Mouse (Mus musculus) MEL (cell line): ENCODE results near the gene Gck. TPM values are rescaled to one million over a fixed set of nuclear protein-coding genes. Genes with fewer than 3 reads are reported as not detected.

ENCODE experiments used
- DNase-seq: peaks from one replicate; pipeline ENCODE4 v3.0.0; 2011; ENCODE audit warnings: low read depth, low spot score
- H3K27ac ChIP-seq: 2 replicates; pipeline ENCODE4 v1.5.1; 2012; ENCODE audit warnings: low read depth, mild to moderate bottlenecking, control low read depth, low read length, moderate library complexity; ENCODE audit not compliant: control insufficient read depth
- H3K27me3 ChIP-seq, 2 experiments: fragments of 150-350 bp in 1 of 2; sonication (generic) in 1 of 2; 2 replicates each; pipeline ENCODE4 v1.6.1; 2012; ENCODE audit warnings: low read length in 2 of 2, mild to moderate bottlenecking in 2 of 2, improper control_type of control experiment in 1 of 2, moderate library complexity in 1 of 2; ENCODE audit not compliant: insufficient read depth in 2 of 2, control insufficient read depth in 1 of 2
- H3K36me3 ChIP-seq, 2 experiments: 2 replicates each; pipeline ENCODE4 v1.6.1; 2012 to 2014; ENCODE audit warnings: low read length in 2 of 2, improper control_type of control experiment in 1 of 2, inconsistent platforms in 1 of 2, mild to moderate bottlenecking in 1 of 2; ENCODE audit not compliant: insufficient read depth in 2 of 2, control insufficient read depth in 1 of 2
- H3K4me1 ChIP-seq, 2 experiments: fragments of 150-350 bp in 1 of 2; sonication (generic) in 1 of 2; 2 replicates each; pipeline ENCODE4 v1.6.1; 2012; ENCODE audit warnings: low read length in 2 of 2, improper control_type of control experiment in 1 of 2, mild to moderate bottlenecking in 1 of 2; ENCODE audit not compliant: insufficient read depth in 2 of 2, control insufficient read depth in 1 of 2
- H3K4me3 ChIP-seq, 2 experiments: fragments of 150-350 bp in 1 of 2; sonication (generic) in 1 of 2; 2 replicates each; pipeline ENCODE4 v1.5.1; 2012; ENCODE audit warnings: low read depth in 2 of 2, low read length in 2 of 2, mild to moderate bottlenecking in 2 of 2, moderate library complexity in 2 of 2, control low read depth in 1 of 2, improper control_type of control experiment in 1 of 2; ENCODE audit not compliant: control insufficient read depth in 1 of 2, insufficient read depth in 1 of 2
- H3K79me2 ChIP-seq: 2 replicates; pipeline ENCODE4 v1.6.1; 2012; ENCODE audit warnings: mild to moderate bottlenecking, low read length, moderate library complexity; ENCODE audit not compliant: control insufficient read depth, poor library complexity, insufficient read depth
- H3K9ac ChIP-seq: 2 replicates; pipeline ENCODE4 v1.6.1; 2012; ENCODE audit warnings: low read depth, mild to moderate bottlenecking, control low read depth, low read length, moderate library complexity; ENCODE audit not compliant: control insufficient read depth, poor library complexity, severe bottlenecking
- H3K9me3 ChIP-seq: fragments of 150-350 bp; sonication (generic); replicated peaks from 2 replicates; pipeline ENCODE4 v1.6.1; 2012; ENCODE audit warnings: mild to moderate bottlenecking, low read length, improper control_type of control experiment, moderate library complexity; ENCODE audit not compliant: insufficient read depth
- CHD1 ChIP-seq: IDR thresholded peaks from 2 replicates; pipeline ENCODE4 v1.6.1; 2012; ENCODE audit warnings: low read depth, mild to moderate bottlenecking, inconsistent platforms, low read length, improper control_type of control experiment
- CHD2 ChIP-seq: IDR thresholded peaks from 2 replicates; pipeline ENCODE4 v1.6.1; 2011; ENCODE audit warnings: low read length, improper control_type of control experiment
- CTCF ChIP-seq, 3 experiments: IDR thresholded peaks in 2 of 3; conservative IDR thresholded peaks in 1 of 3; 2 replicates each; pipeline ENCODE4 v1.5.1; 2011 to 2012; ENCODE audit warnings: low read length in 3 of 3, low read depth in 2 of 3, mild to moderate bottlenecking in 2 of 3, improper control_type of control experiment in 1 of 3, inconsistent platforms in 1 of 3, mixed read lengths in 1 of 3, moderate library complexity in 1 of 3; ENCODE audit not compliant: control insufficient read depth in 1 of 3, insufficient read depth in 1 of 3, poor library complexity in 1 of 3, severe bottlenecking in 1 of 3
- KAT2A ChIP-seq: conservative IDR thresholded peaks from 2 replicates; pipeline ENCODE4 v1.6.1; 2012; ENCODE audit warnings: low read depth, low read length, improper control_type of control experiment, inconsistent platforms
- MAX ChIP-seq: IDR thresholded peaks from 2 replicates; pipeline ENCODE4 v1.6.1; 2011; ENCODE audit warnings: low read length, improper control_type of control experiment
- NELFE ChIP-seq: IDR thresholded peaks from 2 replicates; pipeline ENCODE4 v1.6.1; 2011; ENCODE audit warnings: low read depth, low read length, improper control_type of control experiment
- POLR2AphosphoS2 ChIP-seq: IDR thresholded peaks from 2 replicates; pipeline ENCODE4 v1.6.1; 2011; ENCODE audit warnings: low read length, improper control_type of control experiment
- POLR2AphosphoS5 ChIP-seq: IDR thresholded peaks from 2 replicates; pipeline ENCODE4 v1.6.1; 2012; ENCODE audit warnings: low read depth, borderline replicate concordance, mild to moderate bottlenecking, inconsistent platforms, low read length, moderate library complexity, mixed read lengths
- TBP ChIP-seq: IDR thresholded peaks from 2 replicates; pipeline ENCODE4 v1.8.0; 2011; ENCODE audit warnings: low read depth, low read length, improper control_type of control experiment
- TCF12 ChIP-seq: IDR thresholded peaks from 2 replicates; pipeline ENCODE4 v1.6.1; 2014; ENCODE audit warnings: low read depth, mild to moderate bottlenecking, inconsistent platforms, low read length, improper control_type of control experiment, moderate library complexity
- UBTF ChIP-seq: IDR thresholded peaks from 2 replicates; pipeline ENCODE4 v1.6.1; 2012; ENCODE audit warnings: low read depth, mild to moderate bottlenecking, inconsistent platforms, low read length, improper control_type of control experiment, moderate library complexity, borderline replicate concordance; ENCODE audit not compliant: insufficient read depth
- USF2 ChIP-seq, 2 experiments: IDR thresholded peaks; 2 replicates each; pipeline ENCODE4 v1.6.1; 2011 to 2012; ENCODE audit warnings: improper control_type of control experiment in 2 of 2, low read length in 2 of 2, borderline replicate concordance in 1 of 2, inconsistent platforms in 1 of 2, low read depth in 1 of 2, mild to moderate bottlenecking in 1 of 2; ENCODE audit not compliant: insufficient read depth in 1 of 2
- ZC3H11A ChIP-seq: IDR thresholded peaks from 2 replicates; pipeline ENCODE4 v1.6.1; 2012; ENCODE audit warnings: low read depth, mild to moderate bottlenecking, inconsistent platforms, low read length, improper control_type of control experiment
- ZKSCAN1 ChIP-seq: IDR thresholded peaks from 2 replicates; pipeline ENCODE4 v1.6.1; 2012; ENCODE audit warnings: low read depth, mild to moderate bottlenecking, inconsistent platforms, low read length, improper control_type of control experiment, moderate library complexity
- ZNF384 ChIP-seq: IDR thresholded peaks from 2 replicates; pipeline ENCODE4 v1.6.1; 2012; ENCODE audit warnings: low read depth, mild to moderate bottlenecking, inconsistent platforms, low read length, improper control_type of control experiment
- polyA plus RNA-seq, 2 experiments: library from polyadenylated mRNA; stranded (reverse) in 1 of 2; unstranded in 1 of 2; fragments of >175 nt in 1 of 2; fragments of >200 nt in 1 of 2; gene quantifications; 2 replicates each; pipeline versions ENCODE4 v1.2.1 to v1.2.4; 2012; ENCODE audit warnings: low replicate concordance in 2 of 2, low read depth in 1 of 2; ENCODE audit not compliant: insufficient read length in 2 of 2, insufficient read depth in 1 of 2, missing spikeins in 1 of 2
- total RNA-seq: library from RNA; depleted of rRNA; stranded (reverse); fragments of 300-350 nt; gene quantifications from 2 replicates; pipeline ENCODE4 v1.2.3, GENCODE M21; 2012

Gene Gck
- total and polyA plus RNA-seq, 3 experiments: not detected

GRCm38 (mm10) chr11:5930578-5930977 is 19.3 kb downstream of the Gck start:
- Histone ChIP-seq H3K4me1 (no peaks in the 10 kb centered on the region), H3K79me2 (no peaks in the 10 kb centered on the region), H3K9me3 (no peaks in the 10 kb centered on the region), H3K27me3 (peaks cover 2 to 8% of the 10 kb centered on the region in 2 experiments; a peak in 3 of 4 replicates), H3K36me3 (no peaks in the 10 kb centered on the region), H3K9ac (no peak overlapping the region), H3K4me3 (no peak overlapping the region), H3K27ac (no peak overlapping the region)
- no peak for DNase-seq
- no peak for TF ChIP-seq ZC3H11A

- no peak overlapping the region for H3K9ac ChIP-seq
- TF ChIP-seq UBTF (no peak), CHD1 (no peak), USF2 (IDR thresholded peaks at IDR 0.05; ENCODE audit: borderline replicate concordance in 1 of 2, insufficient read depth in 1 of 2, low read depth in 1 of 2, low read length in 2 of 2) (no peak), NELFE (no peak), KAT2A (no peak), ZC3H11A (no peak), TBP (no peak), CHD2 (no peak)
- peaks cover 2 to 11% of the 10 kb centered on the region in 2 experiments; a peak in 3 of 4 replicates for H3K27me3 ChIP-seq
- H3K79me2 ChIP-seq: no peaks in the 10 kb centered on the region
- H3K36me3 ChIP-seq: no peaks in the 10 kb centered on the region
- H3K9me3 ChIP-seq: no peaks in the 10 kb centered on the region
- H3K27ac ChIP-seq: no peak overlapping the region
- no peak for DNase-seq
- H3K4me1 ChIP-seq: no peaks in the 10 kb centered on the region
- H3K4me3 ChIP-seq: no peak overlapping the region
Observed at GRCm38 (mm10) chr11:5926696-5927220, 23.1 kb downstream of the Gck start.

GRCm38 (mm10) chr11:5924699-5925098 is 25.2 kb downstream of the Gck start:
- H3K4me1 ChIP-seq: no peaks in the 10 kb centered on the region
- no peak for TF ChIP-seq CTCF (IDR thresholded peaks at IDR 0.05 in 2 of 3, conservative IDR thresholded peaks at IDR 0.05 in 1 of 3; ENCODE audit: control insufficient read depth in 1 of 3, insufficient read depth in 1 of 3, low read depth in 2 of 3, low read length in 3 of 3, poor library complexity in 1 of 3, severe bottlenecking in 1 of 3)
- TF ChIP-seq POLR2AphosphoS2: no peak
- no peak for TF ChIP-seq ZNF384
- TF ChIP-seq MAX: no peak
- TF ChIP-seq TBP: no peak
- no peak for TF ChIP-seq UBTF
- TF ChIP-seq POLR2AphosphoS5: no peak
- no peak for TF ChIP-seq ZKSCAN1
- no peak for TF ChIP-seq TCF12
- TF ChIP-seq KAT2A: no peak
- TF ChIP-seq, all 39 proteins: peak for 0
- Histone ChIP-seq H3K36me3 (no peaks in the 10 kb centered on the region), H3K9me3 (no peaks in the 10 kb centered on the region), H3K27me3 (peaks cover 0 to 4% of the 10 kb centered on the region in 2 experiments; a peak in 3 of 4 replicates), H3K79me2 (no peaks in the 10 kb centered on the region), H3K4me3 (no peak overlapping the region), H3K27ac (no peak overlapping the region), H3K9ac (no peak overlapping the region)
- no peak for DNase-seq
